ENCODE assay signal across 16 mouse cellular contexts in genomic region chr17:25810890-25811289, GRCm38 (mm10). TPM values are rescaled to one million over a fixed set of nuclear protein-coding genes. Genes with fewer than 3 reads are reported as not detected.
DNase-seq lines count a peak whose midpoint lies in the region; ATAC-seq and TF ChIP-seq lines count a peak whose summit lies in the region.
"Had no signal": no experiment of that assay in that cellular context is flagged by ENCODE, and none has a peak within 500 bp of the region (broad histone marks: within the 10 kb centered on the region; RNA-seq: fewer than 3 reads in every experiment).

No protein-coding gene starts in this region.

- no peak overlapping the region for H3K27ac ChIP-seq in midbrain, embryonic 10.5 days (replicated peaks)
- no peak overlapping the region for H3K27ac ChIP-seq in midbrain, embryonic 11.5 days (ENCODE audit: low read depth, low read length)
- no peak overlapping the region for H3K27ac ChIP-seq in forebrain, embryonic 15.5 days (replicated peaks)
- no peak overlapping the region for H3K27ac ChIP-seq in hindbrain, postnatal 0 days
- H3K27ac ChIP-seq in olfactory bulb, adult 2 months (ENCODE audit: insufficient read depth, low read depth, low read length), result no peak overlapping the region

- no peak for ATAC-seq in midbrain, embryonic 11.5 days (ENCODE audit: low FRiP score)
- ATAC-seq in forebrain, embryonic 15.5 days (replicated peaks), result no peak
- no peak for ATAC-seq in hindbrain, postnatal 0 days
- ATAC-seq: lung, postnatal 0 days had no signal

- WGBS in midbrain, embryonic 10.5 days, result 67% methylated on average over 4 of the region's 4 CpGs
- 83% methylated on average over 4 of the region's 4 CpGs for WGBS in midbrain, embryonic 11.5 days
- 82% methylated on average over 4 of the region's 4 CpGs for WGBS in forebrain, embryonic 15.5 days
- WGBS in hindbrain, postnatal 0 days, result 74% methylated on average over 4 of the region's 4 CpGs
- 58% methylated on average over 4 of the region's 4 CpGs for WGBS in olfactory bulb, adult 2 months

- no peak for DNase-seq in midbrain, embryonic 10.5 days (ENCODE audit: low spot score)
- no peak for DNase-seq in midbrain, embryonic 11.5 days (ENCODE audit: low spot score, missing footprints)
- DNase-seq in hindbrain, postnatal 0 days (ENCODE audit: low spot score), result no peak
- DNase-seq in heart, adult 11 months, result no peak
- DNase-seq in ovary, postnatal 36 days (ENCODE audit: low spot score), result no peak
- DNase-seq: adrenal gland, postnatal 10 days; kidney, adult 8-10 months; thymus, adult 18-20 months had no signal

- no peak overlapping the region for H3K9ac ChIP-seq in midbrain, embryonic 11.5 days (ENCODE audit: low read length)
- no peak overlapping the region for H3K9ac ChIP-seq in forebrain, embryonic 15.5 days (replicated peaks)
- H3K9ac ChIP-seq in hindbrain, postnatal 0 days (replicated peaks; ENCODE audit: low read length), result peak overlapping the region; percentile 89; the same call in 1 of the 2 replicates

- peaks cover 67% of the 10 kb centered on the region for H3K27me3 ChIP-seq in midbrain, embryonic 10.5 days (ENCODE audit: low read depth, poor library complexity, severe bottlenecking)
- peaks cover 2% of the 10 kb centered on the region; the same call in 1 of the 2 replicates for H3K27me3 ChIP-seq in midbrain, embryonic 11.5 days (ENCODE audit: control insufficient read depth, insufficient read depth, low read length)
- H3K27me3 ChIP-seq in forebrain, embryonic 15.5 days, result no peaks in the 10 kb centered on the region
- H3K27me3 ChIP-seq in hindbrain, postnatal 0 days (ENCODE audit: insufficient read depth, low read length), result no peaks in the 10 kb centered on the region

- H3K36me3 ChIP-seq in midbrain, embryonic 10.5 days, result no peaks in the 10 kb centered on the region
- no peaks in the 10 kb centered on the region for H3K36me3 ChIP-seq in midbrain, embryonic 11.5 days (ENCODE audit: control insufficient read depth, insufficient read depth, low read length)
- H3K36me3 ChIP-seq in forebrain, embryonic 15.5 days, result no peaks in the 10 kb centered on the region
- H3K36me3 ChIP-seq in hindbrain, postnatal 0 days (ENCODE audit: insufficient read depth, low read length), result no peaks in the 10 kb centered on the region
- H3K36me3 ChIP-seq: G1E had no signal

- no peak for TF ChIP-seq CTCF in hindbrain, postnatal 0 days (IDR thresholded peaks at IDR 0.05; ENCODE audit: low read depth)
- TF ChIP-seq CTCF in olfactory bulb, adult 2 months (IDR thresholded peaks at IDR 0.05; ENCODE audit: insufficient read depth, low read depth, low read length), result no peak

- peak overlapping the region; percentile 84 for H3K4me3 ChIP-seq in midbrain, embryonic 10.5 days
- no peak overlapping the region for H3K4me3 ChIP-seq in midbrain, embryonic 11.5 days (ENCODE audit: low read depth, low read length)
- peak overlapping the region; percentile 99; the same call in 1 of the 2 replicates for H3K4me3 ChIP-seq in forebrain, embryonic 15.5 days
- peak overlapping the region; percentile 68; the same call in 1 of the 2 replicates for H3K4me3 ChIP-seq in hindbrain, postnatal 0 days (ENCODE audit: low read length)
- H3K4me3 ChIP-seq in olfactory bulb, adult 2 months (ENCODE audit: insufficient read depth, low read depth, low read length), result peak overlapping the region; percentile 77; the same call in 1 of the 2 replicates

- no peaks in the 10 kb centered on the region for H3K9me3 ChIP-seq in midbrain, embryonic 10.5 days (replicated peaks)
- no peaks in the 10 kb centered on the region for H3K9me3 ChIP-seq in midbrain, embryonic 11.5 days (ENCODE audit: control insufficient read depth, low read length)
- H3K9me3 ChIP-seq in forebrain, embryonic 15.5 days, result no peaks in the 10 kb centered on the region
- no peaks in the 10 kb centered on the region for H3K9me3 ChIP-seq in hindbrain, postnatal 0 days (ENCODE audit: low read length)

- no peak for TF ChIP-seq POLR2A in olfactory bulb, adult 2 months (IDR thresholded peaks at IDR 0.05; ENCODE audit: insufficient read depth, low read depth, low read length)

- H3K4me2 ChIP-seq in midbrain, embryonic 11.5 days, result no peak overlapping the region
- peak overlapping the region; percentile 89 for H3K4me2 ChIP-seq in forebrain, embryonic 15.5 days (replicated peaks)
- peak overlapping the region; percentile 75 for H3K4me2 ChIP-seq in hindbrain, postnatal 0 days (ENCODE audit: low read depth, low read length)
- H3K4me2 ChIP-seq: heart, embryonic 11.5 days; liver, embryonic 11.5 days had no signal

- H3K4me1 ChIP-seq in midbrain, embryonic 10.5 days, result peaks cover 45% of the 10 kb centered on the region
- H3K4me1 ChIP-seq in midbrain, embryonic 11.5 days (ENCODE audit: control insufficient read depth, insufficient read depth, low read length), result peaks cover 18% of the 10 kb centered on the region
- H3K4me1 ChIP-seq in forebrain, embryonic 15.5 days, result peaks cover 47% of the 10 kb centered on the region
- peaks cover 26% of the 10 kb centered on the region for H3K4me1 ChIP-seq in hindbrain, postnatal 0 days (ENCODE audit: insufficient read depth, low read length)
- H3K4me1 ChIP-seq in olfactory bulb, adult 2 months (ENCODE audit: control insufficient read depth, insufficient read depth, low read length), result peaks cover 42% of the 10 kb centered on the region

RNA-seq across cellular contexts. Expression of gene Fbxl16, which starts 2.0 kb away (rescaled TPM):
- polyA plus RNA-seq in midbrain, embryonic 10.5 days (2016; fragmentation: Nextera tagmentation; extraction: Ambion mirVana), result 9.3 and 12.4 TPM in 2 replicates
- 11.2 and 12.0 TPM in 2 replicates for polyA plus RNA-seq in midbrain, embryonic 11.5 days (2014; fragmentation: Nextera tagmentation; extraction: Ambion mirVana)
- 33.2 and 35.3 TPM in 2 replicates for polyA plus RNA-seq in forebrain, embryonic 15.5 days (2015; fragmentation: Nextera tagmentation; extraction: Ambion mirVana)
- total RNA-seq in hindbrain, postnatal 0 days (2014; rRNA removed), result 143 and 146 TPM in 2 replicates
- 44.0 and 45.8 TPM in 2 replicates for polyA plus RNA-seq in hindbrain, postnatal 0 days (2015; fragmentation: Nextera tagmentation; extraction: Ambion mirVana)
- polyA plus RNA-seq in olfactory bulb, adult 2 months (2012; ENCODE audit: insufficient read depth, insufficient read length, low replicate concordance, missing spikeins), result not detected in 2 replicates
- total RNA-seq: neutrophil, adult 5-6 weeks had no signal

RNA-seq across cellular contexts. Expression of gene Wdr24, which starts 12.5 kb away (rescaled TPM):
- polyA plus RNA-seq in midbrain, embryonic 10.5 days (2016; fragmentation: Nextera tagmentation; extraction: Ambion mirVana), result 31.7 and 32.2 TPM in 2 replicates
- polyA plus RNA-seq in midbrain, embryonic 11.5 days (2014; fragmentation: Nextera tagmentation; extraction: Ambion mirVana), result 23.7 and 27.4 TPM in 2 replicates
- 34.2 and 34.3 TPM in 2 replicates for polyA plus RNA-seq in forebrain, embryonic 15.5 days (2015; fragmentation: Nextera tagmentation; extraction: Ambion mirVana)
- 31.3 and 39.7 TPM in 2 replicates for total RNA-seq in hindbrain, postnatal 0 days (2014; rRNA removed)
- polyA plus RNA-seq in hindbrain, postnatal 0 days (2015; fragmentation: Nextera tagmentation; extraction: Ambion mirVana), result 21.0 and 22.6 TPM in 2 replicates
- polyA plus RNA-seq in olfactory bulb, adult 2 months (2012; ENCODE audit: insufficient read depth, insufficient read length, low replicate concordance, missing spikeins), result not detected in 2 replicates

RNA-seq across cellular contexts. Expression of gene Metrn, which starts 14.0 kb away (rescaled TPM):
- polyA plus RNA-seq in midbrain, embryonic 10.5 days (2016; fragmentation: Nextera tagmentation; extraction: Ambion mirVana), result 174 and 205 TPM in 2 replicates
- polyA plus RNA-seq in midbrain, embryonic 11.5 days (2014; fragmentation: Nextera tagmentation; extraction: Ambion mirVana), result 21.3 and 32.1 TPM in 2 replicates
- polyA plus RNA-seq in forebrain, embryonic 15.5 days (2015; fragmentation: Nextera tagmentation; extraction: Ambion mirVana), result 31.4 and 37.3 TPM in 2 replicates
- 500 and 557 TPM in 2 replicates for total RNA-seq in hindbrain, postnatal 0 days (2014; rRNA removed)
- polyA plus RNA-seq in hindbrain, postnatal 0 days (2015; fragmentation: Nextera tagmentation; extraction: Ambion mirVana), result 102 and 116 TPM in 2 replicates
- polyA plus RNA-seq in olfactory bulb, adult 2 months (2012; ENCODE audit: insufficient read depth, insufficient read length, low replicate concordance, missing spikeins), result not detected in 2 replicates

RNA-seq across cellular contexts. Expression of gene AC134908.4, which starts 15.4 kb away (rescaled TPM):
- 2.9 TPM in 1 of 2 replicates, not detected in the other for polyA plus RNA-seq in midbrain, embryonic 10.5 days (2016; fragmentation: Nextera tagmentation; extraction: Ambion mirVana)
- polyA plus RNA-seq in midbrain, embryonic 11.5 days (2014; fragmentation: Nextera tagmentation; extraction: Ambion mirVana), result not detected in 2 replicates
- polyA plus RNA-seq in forebrain, embryonic 15.5 days (2015; fragmentation: Nextera tagmentation; extraction: Ambion mirVana), result not detected in 2 replicates
- total RNA-seq in hindbrain, postnatal 0 days (2014; rRNA removed), result 0.31 TPM in 1 of 2 replicates, not detected in the other
- polyA plus RNA-seq in hindbrain, postnatal 0 days (2015; fragmentation: Nextera tagmentation; extraction: Ambion mirVana), result 2.0 and 3.9 TPM in 2 replicates
- not detected in 2 replicates for polyA plus RNA-seq in olfactory bulb, adult 2 months (2012; ENCODE audit: insufficient read depth, insufficient read length, low replicate concordance, missing spikeins)
- total RNA-seq: G1E; megakaryocyte-erythroid progenitor cell, adult 5-6 weeks; neutrophil, adult 5-6 weeks had no signal
- polyA plus RNA-seq: G1E; liver, embryonic 11.5 days; lung, postnatal 0 days had no signal

RNA-seq across cellular contexts. Expression of gene Jmjd8, which starts 17.8 kb away (rescaled TPM):
- polyA plus RNA-seq in midbrain, embryonic 10.5 days (2016; fragmentation: Nextera tagmentation; extraction: Ambion mirVana), result 58.7 and 68.4 TPM in 2 replicates
- polyA plus RNA-seq in midbrain, embryonic 11.5 days (2014; fragmentation: Nextera tagmentation; extraction: Ambion mirVana), result 50.3 and 54.1 TPM in 2 replicates
- 65.9 and 67.0 TPM in 2 replicates for polyA plus RNA-seq in forebrain, embryonic 15.5 days (2015; fragmentation: Nextera tagmentation; extraction: Ambion mirVana)
- 57.0 and 61.0 TPM in 2 replicates for total RNA-seq in hindbrain, postnatal 0 days (2014; rRNA removed)
- 38.6 and 41.3 TPM in 2 replicates for polyA plus RNA-seq in hindbrain, postnatal 0 days (2015; fragmentation: Nextera tagmentation; extraction: Ambion mirVana)
- not detected in 2 replicates for polyA plus RNA-seq in olfactory bulb, adult 2 months (2012; ENCODE audit: insufficient read depth, insufficient read length, low replicate concordance, missing spikeins)

Comparison
In these comparisons a context has a peak if more than half of its experiments do, and no peak if none do; other contexts are left out.
1. RNA of gene Wdr24, which starts 12.5 kb away (polyA plus RNA-seq): 34.2 to 34.3 TPM in forebrain, embryonic 15.5 days, 31.7 to 32.2 TPM in midbrain, embryonic 10.5 days, 23.7 to 27.4 TPM in midbrain, embryonic 11.5 days and 21.0 to 22.6 TPM in hindbrain, postnatal 0 days; not detected in olfactory bulb, adult 2 months; every median in the first group is over 10 times any median in the second.